Mouse (Mus musculus): ENCODE data around the gene Kif1a. TPM values are rescaled to one million over a fixed set of nuclear protein-coding genes. Genes with fewer than 3 reads are reported as not detected.

Kif1a gene
- total and polyA plus RNA-seq, 3 experiments = not detected

DNA sequence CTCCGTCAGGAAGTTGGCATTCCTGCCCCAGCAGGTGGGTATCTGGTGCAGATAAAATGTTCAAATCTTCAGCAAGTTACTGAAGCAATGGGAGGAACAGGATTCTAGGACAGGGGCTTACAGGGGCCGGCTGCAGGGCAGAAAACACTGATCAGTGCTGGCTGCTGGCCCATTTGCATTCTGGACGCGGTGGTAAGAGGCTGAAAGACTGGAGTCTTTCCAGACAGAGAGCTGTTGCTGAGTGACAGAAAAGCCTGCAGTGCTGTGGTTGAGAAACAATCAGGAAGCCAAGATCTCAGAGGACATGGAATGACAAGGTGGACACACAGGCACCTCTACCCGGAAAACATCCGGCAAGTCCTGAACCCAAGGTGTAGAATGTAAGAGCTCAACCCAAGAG is 16.6 kb downstream of the Kif1a start:
- DNase-seq (ENCODE audit: low read depth, low spot score) = no peak
- H3K9ac ChIP-seq (ENCODE audit: control insufficient read depth, low read depth, low read length, poor library complexity, severe bottlenecking) = no peak overlapping the region
- H3K4me1 ChIP-seq (ENCODE audit: control insufficient read depth in 1 of 2, insufficient read depth in 2 of 2, low read length in 2 of 2) = no peaks in the 10 kb centered on the region
- H3K36me3 ChIP-seq (ENCODE audit: control insufficient read depth in 1 of 2, insufficient read depth in 2 of 2, low read length in 2 of 2) = no peaks in the 10 kb centered on the region
- no peak overlapping the region for H3K4me3 ChIP-seq (ENCODE audit: control insufficient read depth in 1 of 2, insufficient read depth in 1 of 2, low read depth in 2 of 2, low read length in 2 of 2)
- no peak overlapping the region for H3K27ac ChIP-seq (ENCODE audit: control insufficient read depth, low read depth, low read length)
- no peaks in the 10 kb centered on the region for H3K79me2 ChIP-seq (ENCODE audit: control insufficient read depth, insufficient read depth, low read length, poor library complexity)
- TF ChIP-seq HCFC1 (IDR thresholded peaks at IDR 0.05; ENCODE audit: low read depth, low read length) (no peak), USF1 (IDR thresholded peaks at IDR 0.05; ENCODE audit: low read depth, low read length) (no peak), CHD2 (IDR thresholded peaks at IDR 0.05; ENCODE audit: low read length) (no peak), RCOR1 (IDR thresholded peaks at IDR 0.05; ENCODE audit: low read depth, low read length) (no peak), ZNF384 (IDR thresholded peaks at IDR 0.05; ENCODE audit: low read depth, low read length) (no peak), POLR2AphosphoS2 (IDR thresholded peaks at IDR 0.05; ENCODE audit: low read length) (no peak), ETS1 (IDR thresholded peaks at IDR 0.05; ENCODE audit: low read depth, low read length) (no peak)
- H3K27me3 ChIP-seq (ENCODE audit: control insufficient read depth in 1 of 2, insufficient read depth in 2 of 2, low read length in 2 of 2) = no peaks in the 10 kb centered on the region; a peak in 1 of 4 replicates
- H3K9me3 ChIP-seq (replicated peaks; ENCODE audit: insufficient read depth, low read length) = no peaks in the 10 kb centered on the region

DNA sequence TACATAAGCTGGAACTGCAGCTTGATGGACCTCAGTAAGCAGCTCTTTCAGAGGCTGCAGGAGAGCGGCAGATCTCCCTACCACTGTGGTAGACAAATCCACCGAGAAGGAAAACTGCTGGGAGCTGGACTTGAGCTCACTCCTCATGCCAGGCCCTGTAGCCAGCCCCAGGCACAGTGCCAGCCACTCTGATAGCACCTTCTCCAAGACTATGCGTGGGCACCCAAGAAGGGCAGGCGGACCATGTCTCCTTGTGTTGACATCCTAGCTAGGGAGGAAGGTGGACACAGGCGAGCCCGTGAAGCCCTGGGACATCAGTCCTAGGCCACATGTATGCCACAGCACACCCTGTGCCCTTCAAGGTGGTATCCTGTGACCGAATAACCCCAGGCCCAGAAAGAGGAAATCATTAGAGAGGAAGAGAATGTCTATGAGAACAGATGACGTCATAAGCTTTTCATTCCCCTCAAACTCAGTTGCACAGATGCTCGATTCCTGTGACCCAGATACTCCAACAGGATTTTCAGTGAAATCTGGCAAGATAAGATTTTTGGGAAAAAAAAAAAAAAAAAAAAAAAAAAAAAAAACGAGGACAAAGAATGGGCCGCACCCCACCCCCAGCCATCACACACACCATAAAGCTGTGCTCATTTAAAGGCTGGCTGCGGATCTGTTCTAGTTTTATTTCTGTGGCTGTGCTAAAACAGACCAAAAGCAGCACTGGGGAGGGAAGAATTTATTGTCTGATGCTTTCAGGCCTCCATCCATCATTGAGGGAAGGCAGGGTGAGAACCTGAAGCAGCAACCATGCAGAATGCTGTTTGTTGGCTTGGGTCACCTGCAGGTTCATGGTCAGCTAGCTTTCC is 18.1 kb downstream of the Kif1a start:
- Histone ChIP-seq H3K27ac (ENCODE audit: control insufficient read depth, low read depth, low read length) (no peak overlapping the region), H3K27me3 (ENCODE audit: control insufficient read depth in 1 of 2, insufficient read depth in 2 of 2, low read length in 2 of 2) (no peaks in the 10 kb centered on the region; a peak in 1 of 4 replicates), H3K36me3 (ENCODE audit: control insufficient read depth in 1 of 2, insufficient read depth in 2 of 2, low read length in 2 of 2) (no peaks in the 10 kb centered on the region), H3K9me3 (replicated peaks; ENCODE audit: insufficient read depth, low read length) (no peaks in the 10 kb centered on the region), H3K4me3 (ENCODE audit: control insufficient read depth in 1 of 2, insufficient read depth in 1 of 2, low read depth in 2 of 2, low read length in 2 of 2) (no peak overlapping the region), H3K79me2 (ENCODE audit: control insufficient read depth, insufficient read depth, low read length, poor library complexity) (no peaks in the 10 kb centered on the region), H3K4me1 (ENCODE audit: control insufficient read depth in 1 of 2, insufficient read depth in 2 of 2, low read length in 2 of 2) (no peaks in the 10 kb centered on the region), H3K9ac (ENCODE audit: control insufficient read depth, low read depth, low read length, poor library complexity, severe bottlenecking) (no peak overlapping the region)
- no peak for DNase-seq (ENCODE audit: low read depth, low spot score)
- TF ChIP-seq MAX (IDR thresholded peaks at IDR 0.05; ENCODE audit: low read length) (no peak), SIN3A (IDR thresholded peaks at IDR 0.05; ENCODE audit: low read length) (no peak), GABPA (IDR thresholded peaks at IDR 0.05; ENCODE audit: low read depth, low read length) (no peak), CTCF (IDR thresholded peaks at IDR 0.05 in 2 of 3, conservative IDR thresholded peaks at IDR 0.05 in 1 of 3; ENCODE audit: control insufficient read depth in 1 of 3, insufficient read depth in 1 of 3, low read depth in 2 of 3, low read length in 3 of 3, poor library complexity in 1 of 3, severe bottlenecking in 1 of 3) (no peak), ZMIZ1 (IDR thresholded peaks at IDR 0.05; ENCODE audit: low read depth, low read length) (no peak), POLR2AphosphoS2 (IDR thresholded peaks at IDR 0.05; ENCODE audit: low read length) (no peak), MAFK (IDR thresholded peaks at IDR 0.05; ENCODE audit: borderline replicate concordance, low read depth, low read length) (no peak), ETS1 (IDR thresholded peaks at IDR 0.05; ENCODE audit: low read depth, low read length) (no peak), NELFE (IDR thresholded peaks at IDR 0.05; ENCODE audit: low read depth, low read length) (no peak), SMC3 (IDR thresholded peaks at IDR 0.05; ENCODE audit: low read depth, low read length) (no peak), EP300 (IDR thresholded peaks at IDR 0.05; ENCODE audit: low read depth in 1 of 2, low read length in 2 of 2) (no peak), TAL1 (IDR thresholded peaks at IDR 0.05; ENCODE audit: low read length) (no peak), E2F4 (IDR thresholded peaks at IDR 0.05; ENCODE audit: borderline replicate concordance, low read depth, low read length) (no peak), ZKSCAN1 (IDR thresholded peaks at IDR 0.05; ENCODE audit: low read depth, low read length) (no peak), POLR2AphosphoS5 (IDR thresholded peaks at IDR 0.05; ENCODE audit: borderline replicate concordance, low read depth, low read length) (no peak), USF1 (IDR thresholded peaks at IDR 0.05; ENCODE audit: low read depth, low read length) (no peak)

Measured in MEL (cell line).